Mouse (Mus musculus): Measurements from ENCODE around the gene Pih1d1.
"Not testable (repeated sequence)": the region's sequence is repeated elsewhere in the genome, so short reads cannot be mapped to it uniquely, and the experiment has no call there.

The Pih1d1 gene

GRCm38 (mm10) chr7:45148534-45149098 is 5.5 kb upstream of the Pih1d1 start:
- no peak for DNase-seq (ENCODE audit: low read depth)

GRCm38 (mm10) chr7:45149545-45149944 is 4.6 kb upstream of the Pih1d1 start:
- DNase-seq (ENCODE audit: low read depth), result no peak

GRCm38 (mm10) chr7:45150321-45150720 is 3.8 kb upstream of the Pih1d1 start:
- DNase-seq (ENCODE audit: low read depth), result no peak

GRCm38 (mm10) chr7:45151303-45151702 is 2.8 kb upstream of the Pih1d1 start:
- no peak for DNase-seq (ENCODE audit: low read depth)

GRCm38 (mm10) chr7:45153052-45153451 is 1.1 kb upstream of the Pih1d1 start:
- DNase-seq (ENCODE audit: low read depth), result not testable (repeated sequence)

GRCm38 (mm10) chr7:45153586-45153985 is 517 bp upstream of the Pih1d1 start:
- no peak for DNase-seq (ENCODE audit: low read depth)

GRCm38 (mm10) chr7:45154993-45155514 is 951 bp downstream of the Pih1d1 start:
- no peak for DNase-seq (ENCODE audit: low read depth)

GRCm38 (mm10) chr7:45155590-45155989 is 1.5 kb downstream of the Pih1d1 start:
- no peak for DNase-seq (ENCODE audit: low read depth)

GRCm38 (mm10) chr7:45156206-45156605 is 2.1 kb downstream of the Pih1d1 start:
- no peak for DNase-seq (ENCODE audit: low read depth)

GRCm38 (mm10) chr7:45157459-45157858 is 3.4 kb downstream of the Pih1d1 start:
- DNase-seq (ENCODE audit: low read depth), result no peak

- DNase-seq (ENCODE audit: low read depth), result no peak
These were observed 4.9 kb downstream of the Pih1d1 start for GRCm38 (mm10) chr7:45158991-45159390.

- DNase-seq (ENCODE audit: low read depth), result no peak
These were observed 6.3 kb downstream of the Pih1d1 start for GRCm38 (mm10) chr7:45160316-45160800.

GRCm38 (mm10) chr7:45160866-45161265 is 6.8 kb downstream of the Pih1d1 start:
- no peak for DNase-seq (ENCODE audit: low read depth)

GRCm38 (mm10) chr7:45161612-45162473 is 7.7 kb downstream of the Pih1d1 start:
- DNase-seq (ENCODE audit: low read depth), result peak; percentile 78

- no peak for DNase-seq (ENCODE audit: low read depth)
These were observed 8.4 kb downstream of the Pih1d1 start for GRCm38 (mm10) chr7:45162551-45162950.

- DNase-seq (ENCODE audit: low read depth), result no peak
These were observed 9.0 kb downstream of the Pih1d1 start for GRCm38 (mm10) chr7:45162996-45163615.

GRCm38 (mm10) chr7:45163735-45164490 is 9.8 kb downstream of the Pih1d1 start, which contains the start of gene Slc17a7:
Slc17a7 (plus strand) TSS chr7:45163949.
- no peak for DNase-seq (ENCODE audit: low read depth)

- DNase-seq (ENCODE audit: low read depth), result no peak
These were observed 10.7 kb downstream of the Pih1d1 start for GRCm38 (mm10) chr7:45164833-45165232.

GRCm38 (mm10) chr7:45165701-45166100 is 11.6 kb downstream of the Pih1d1 start:
- no peak for DNase-seq (ENCODE audit: low read depth)

- no peak for DNase-seq (ENCODE audit: low read depth)
These were observed 12.9 kb downstream of the Pih1d1 start for GRCm38 (mm10) chr7:45166950-45167401.

- DNase-seq (ENCODE audit: low read depth), result no peak
These were observed 13.8 kb downstream of the Pih1d1 start for GRCm38 (mm10) chr7:45167761-45168445.

Measured in c-Kit-positive CD71-negative TER-119-negative erythroid progenitor cells, embryonic 14.5 days (primary cell).